9 mouse cellular contexts compared by ENCODE assay signal in genomic region chr3:115936734-115937599, GRCm38 (mm10). TPM values are rescaled to one million over a fixed set of nuclear protein-coding genes. Genes with fewer than 3 reads are reported as not detected.
DNase-seq lines count a peak whose midpoint lies in the region; ATAC-seq and TF ChIP-seq lines count a peak whose summit lies in the region.
"Had no signal": no experiment of that assay in that cellular context is flagged by ENCODE, and none has a peak within 500 bp of the region (broad histone marks: within the 10 kb centered on the region; RNA-seq: fewer than 3 reads in every experiment).

No protein-coding gene starts in this region.

- no peak overlapping the region for H3K9ac ChIP-seq in forebrain, postnatal 0 days
- no peak overlapping the region for H3K9ac ChIP-seq in forebrain, embryonic 16.5 days (replicated peaks; ENCODE audit: low read depth, low read length)
- H3K9ac ChIP-seq: limb, embryonic 15.5 days had no signal

- no peaks in the 10 kb centered on the region for H3K27me3 ChIP-seq in forebrain, postnatal 0 days (ENCODE audit: insufficient read depth, low read length)
- no peaks in the 10 kb centered on the region for H3K27me3 ChIP-seq in forebrain, embryonic 16.5 days (replicated peaks; ENCODE audit: control insufficient read depth, insufficient read depth, low read length)
- H3K27me3 ChIP-seq: limb, embryonic 15.5 days had no signal

- no peak overlapping the region for H3K4me3 ChIP-seq in forebrain, postnatal 0 days (ENCODE audit: low read depth, low read length)
- no peak overlapping the region for H3K4me3 ChIP-seq in forebrain, embryonic 16.5 days (replicated peaks; ENCODE audit: low read length)
- H3K4me3 ChIP-seq: limb, embryonic 15.5 days had no signal

- H3K4me2 ChIP-seq in forebrain, postnatal 0 days (ENCODE audit: low read depth): no peak overlapping the region
- no peak overlapping the region for H3K4me2 ChIP-seq in forebrain, embryonic 16.5 days (ENCODE audit: low read length)
- H3K4me2 ChIP-seq: limb, embryonic 15.5 days had no signal

- 0 out of 2 replicates have a peak, but pooled peaks have one; percentile 12 for ATAC-seq in forebrain, postnatal 0 days
- no peak for ATAC-seq in forebrain, embryonic 16.5 days
- ATAC-seq in inflammation-experienced regulatory T-cells, adult 6 months: peak; percentile 59

- H3K36me3 ChIP-seq in forebrain, postnatal 0 days (ENCODE audit: insufficient read depth): peaks cover 12% of the 10 kb centered on the region; the same call in 1 of the 2 replicates
- H3K36me3 ChIP-seq in forebrain, embryonic 16.5 days (ENCODE audit: control insufficient read depth, insufficient read depth): peaks cover 5% of the 10 kb centered on the region

- peak; percentile 70 for TF ChIP-seq CTCF in forebrain, postnatal 0 days (IDR thresholded peaks at IDR 0.05; ENCODE audit: low read depth)

- no peak overlapping the region for H3K27ac ChIP-seq in forebrain, postnatal 0 days (ENCODE audit: low read depth, low read length)
- no peak overlapping the region for H3K27ac ChIP-seq in forebrain, embryonic 16.5 days (ENCODE audit: low read length)
- H3K27ac ChIP-seq: limb, embryonic 15.5 days had no signal

- no peaks in the 10 kb centered on the region for H3K4me1 ChIP-seq in forebrain, postnatal 0 days (ENCODE audit: insufficient read depth)
- H3K4me1 ChIP-seq in forebrain, embryonic 16.5 days (replicated peaks; ENCODE audit: control insufficient read depth, insufficient read depth, low read length): no peaks in the 10 kb centered on the region
- H3K4me1 ChIP-seq: limb, embryonic 15.5 days had no signal

- peak; percentile 8 for DNase-seq in forebrain, postnatal 0 days
- peak; percentile 75 for DNase-seq in 3T3-L1 (ENCODE audit: low read depth, low spot score)
- peak; percentile 78 for DNase-seq in T-cell, adult 2 months (ENCODE audit: low spot score)
- peak; percentile 79 for DNase-seq in embryo, embryonic 10 days (ENCODE audit: low spot score)
- DNase-seq in lung, postnatal 4 days: peak; percentile 35 to 63
- peak; percentile 75 for DNase-seq in testis, postnatal 10 days (ENCODE audit: low spot score)

- no peaks in the 10 kb centered on the region for H3K9me3 ChIP-seq in forebrain, postnatal 0 days (ENCODE audit: low read length)
- H3K9me3 ChIP-seq in forebrain, embryonic 16.5 days (ENCODE audit: control insufficient read depth, low read length): no peaks in the 10 kb centered on the region
- H3K9me3 ChIP-seq: limb, embryonic 15.5 days had no signal

- 61% methylated on average over 4 of the region's 4 CpGs for WGBS in forebrain, postnatal 0 days
- WGBS in forebrain, embryonic 16.5 days: 57% methylated on average over 4 of the region's 4 CpGs

RNA-seq across cellular contexts. Expression of gene Dph5, which starts 49.3 kb away (rescaled TPM):
- total RNA-seq in forebrain, postnatal 0 days (2014; rRNA removed): 16.8 and 20.0 TPM in 2 replicates
- polyA plus RNA-seq in forebrain, postnatal 0 days (2015; fragmentation: Nextera tagmentation; extraction: Ambion mirVana): 19.4 and 20.1 TPM in 2 replicates
- 30.2 and 32.6 TPM in 2 replicates for polyA plus RNA-seq in forebrain, embryonic 16.5 days (2015; fragmentation: Nextera tagmentation; extraction: Ambion mirVana)
- 10 to 100 TPM; 49.4 to 77.7 (median 74.5) TPM for polyA plus RNA-seq in inflammation-experienced regulatory T-cells, adult 6 months (2017; shearing (Covaris generic))

Comparison
In these comparisons a context has a peak if more than half of its experiments do, and no peak if none do; other contexts are left out.
1. DNase-seq: peak in every context shown above with its lines; median percentile 79 in embryo, embryonic 10 days; 78 in T-cell, adult 2 months; 75 in 3T3-L1; 75 in testis, postnatal 10 days; 49 in lung, postnatal 4 days; 8 in forebrain, postnatal 0 days.